Mouse (Mus musculus): ENCODE data around the gene Folr1. TPM values are rescaled to one million over a fixed set of nuclear protein-coding genes. Genes with fewer than 3 reads are reported as not detected.

The Folr1 gene
- total RNA-seq, 2 experiments from 2014 or later = 4.9 TPM; not detected in 1

DNA sequence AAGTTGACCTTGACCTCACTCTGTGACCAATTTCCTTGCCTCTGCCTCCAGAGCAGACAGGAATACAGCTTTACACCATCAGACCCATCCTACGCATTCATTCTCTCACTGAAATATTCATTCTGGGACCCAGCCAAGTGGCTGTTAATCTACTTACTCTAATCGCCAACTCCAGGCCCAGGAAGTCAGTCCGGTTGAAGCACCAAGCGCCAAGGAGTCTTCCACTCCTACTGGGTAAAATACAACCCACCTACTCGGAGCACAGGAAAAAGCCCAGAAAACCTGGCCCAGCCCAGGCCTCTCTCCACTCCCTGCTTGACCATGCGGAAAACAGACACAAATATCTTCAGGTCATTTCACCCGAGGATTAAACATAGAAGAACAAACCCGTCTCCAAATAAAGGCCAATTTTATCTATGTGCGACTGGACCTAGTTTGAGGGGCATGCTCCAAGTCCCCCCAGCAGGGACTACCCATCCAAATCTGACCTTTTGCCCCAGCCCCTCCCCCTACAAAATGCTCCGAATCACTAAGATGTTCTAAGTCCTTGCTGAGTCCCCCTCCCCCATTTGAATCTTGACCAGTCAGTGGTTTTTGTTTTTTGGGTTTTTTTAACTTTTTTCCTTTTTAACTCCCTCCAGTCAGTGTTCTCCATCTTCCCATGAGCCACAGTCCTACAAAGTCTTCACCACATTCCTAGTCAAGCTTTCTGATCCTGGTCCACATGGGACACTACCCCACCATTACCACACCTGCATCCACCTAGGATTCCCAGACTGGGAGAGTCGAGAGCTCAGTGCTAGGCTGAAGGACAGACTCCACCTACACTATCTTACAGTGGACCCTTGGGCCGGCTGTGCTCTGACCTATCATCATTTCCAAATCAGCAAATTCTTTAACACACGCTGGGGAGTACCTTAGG, 2.1 kb downstream of the Folr1 start:
- no peak for DNase-seq

DNA sequence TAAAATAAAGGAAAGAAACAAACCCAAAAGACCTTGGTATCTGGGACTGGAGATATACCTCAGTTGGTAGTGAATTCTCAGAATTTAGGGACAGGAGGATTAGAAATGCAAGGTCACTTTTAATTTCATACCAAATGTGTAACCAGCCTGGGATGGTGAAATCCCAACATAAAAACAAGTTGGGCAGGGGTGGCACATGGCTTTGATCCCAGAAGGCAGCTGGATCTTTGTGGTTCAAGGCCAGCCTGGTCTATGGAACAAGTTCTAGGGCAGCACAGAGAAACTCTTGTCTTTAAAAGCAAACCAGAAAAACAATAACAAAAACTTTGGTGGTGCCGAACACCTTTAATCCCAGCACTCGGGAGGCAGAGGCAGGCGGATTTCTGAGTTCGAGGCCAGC, 3.1 kb downstream of the Folr1 start:
- peak in 1 of 2 experiments; percentile 21 for DNase-seq

DNA sequence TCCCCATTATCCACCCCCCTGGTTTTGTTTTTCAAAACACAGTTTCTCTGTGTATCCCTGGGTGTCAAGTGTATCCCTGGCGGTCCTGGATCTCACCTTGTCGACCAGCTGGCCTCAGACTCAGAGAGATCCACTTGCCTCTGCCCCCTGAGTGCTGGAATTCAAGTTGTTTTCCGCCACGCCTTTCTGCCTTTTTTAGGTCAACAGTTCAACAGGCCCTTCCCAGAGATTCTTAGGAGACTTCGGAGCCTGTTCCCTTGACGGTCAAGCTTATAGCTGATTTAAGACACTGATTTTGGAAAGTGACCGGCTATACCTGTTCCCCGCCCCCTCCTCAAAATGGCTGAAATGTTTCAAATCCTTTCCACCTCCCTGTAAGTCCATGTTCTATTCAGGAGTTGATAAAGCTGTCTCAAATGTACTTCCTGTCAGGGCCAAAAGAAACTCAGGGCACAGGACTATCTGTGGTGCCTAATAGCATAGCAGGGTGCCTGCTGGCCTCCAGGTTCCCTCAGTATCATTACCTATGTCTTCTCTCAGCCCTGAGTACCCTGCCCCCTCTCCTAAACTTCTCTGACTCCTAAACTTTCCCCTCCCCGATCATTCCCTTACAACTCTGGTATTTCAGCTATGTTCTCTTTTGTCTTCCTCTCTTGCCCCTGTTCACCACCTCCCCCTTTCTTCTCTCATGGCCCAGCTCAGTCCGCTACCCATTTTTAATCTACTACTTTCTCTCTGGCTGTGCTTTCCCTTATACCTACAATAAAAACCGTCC, 3.9 kb downstream of the Folr1 start:
- no peak for DNase-seq

DNA sequence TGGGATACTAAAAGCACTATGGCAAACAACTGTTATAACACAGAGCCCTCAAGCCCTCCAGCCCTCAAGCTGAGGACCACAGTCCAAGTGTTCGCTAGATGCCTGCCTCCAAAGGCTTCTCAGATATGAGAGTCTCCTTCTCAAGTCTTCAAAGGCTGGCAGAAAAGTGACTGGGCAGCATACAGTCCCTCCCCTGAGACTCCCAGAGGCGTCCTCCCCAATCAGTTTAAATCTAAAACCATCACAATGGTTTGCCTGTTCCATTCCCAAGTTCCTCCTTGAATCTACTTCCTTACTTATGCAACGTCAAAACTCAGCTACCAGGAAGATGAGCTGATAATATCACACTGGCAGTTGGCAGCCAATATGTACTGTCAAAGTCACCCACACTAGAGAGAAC, 7.2 kb downstream of the Folr1 start, which contains the start of gene Anapc15:
Gene Anapc15, plus strand, starts transcription at position 301 of the 400 bp plus-strand sequence.
- no peak for DNase-seq

DNA sequence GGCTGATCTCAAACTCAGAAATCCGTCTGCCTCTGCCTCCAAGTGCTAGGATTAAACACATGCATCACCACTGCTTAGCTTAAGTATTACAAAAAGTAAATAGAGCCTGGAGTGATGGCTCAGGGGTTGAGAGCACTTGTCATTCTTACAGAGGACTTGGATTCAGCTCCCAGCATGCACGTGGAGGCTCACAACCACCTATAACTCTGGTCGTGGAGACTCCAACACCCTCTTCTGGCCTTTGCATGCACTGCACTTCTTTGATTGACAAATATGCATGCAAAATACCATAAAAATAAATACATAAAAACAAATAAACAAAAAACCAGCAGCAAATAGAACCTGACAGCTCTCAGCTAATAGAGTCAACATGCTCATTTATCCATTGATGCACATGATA, 8.3 kb downstream of the Folr1 start:
- no peak for DNase-seq

DNA sequence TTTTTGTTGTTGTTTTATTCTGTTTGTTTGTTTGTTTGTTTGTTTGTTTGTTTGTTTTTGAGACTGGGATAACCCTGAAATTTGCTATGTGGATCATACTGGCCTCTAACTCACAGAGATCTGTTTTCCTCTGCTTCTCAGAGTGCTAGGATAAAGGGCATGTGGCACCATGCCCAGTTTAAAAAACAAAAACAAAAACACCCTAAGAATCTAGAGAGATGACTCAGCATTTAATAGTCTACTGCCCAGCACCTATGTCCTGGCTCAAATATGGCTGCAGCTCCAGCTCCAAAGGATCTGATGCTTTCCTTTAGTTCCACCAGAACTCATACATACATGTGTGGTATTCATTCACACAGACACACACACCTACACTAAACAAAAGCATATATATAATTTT, 9.6 kb downstream of the Folr1 start:
- DNase-seq = peak in 1 of 2 experiments; percentile 19

DNA sequence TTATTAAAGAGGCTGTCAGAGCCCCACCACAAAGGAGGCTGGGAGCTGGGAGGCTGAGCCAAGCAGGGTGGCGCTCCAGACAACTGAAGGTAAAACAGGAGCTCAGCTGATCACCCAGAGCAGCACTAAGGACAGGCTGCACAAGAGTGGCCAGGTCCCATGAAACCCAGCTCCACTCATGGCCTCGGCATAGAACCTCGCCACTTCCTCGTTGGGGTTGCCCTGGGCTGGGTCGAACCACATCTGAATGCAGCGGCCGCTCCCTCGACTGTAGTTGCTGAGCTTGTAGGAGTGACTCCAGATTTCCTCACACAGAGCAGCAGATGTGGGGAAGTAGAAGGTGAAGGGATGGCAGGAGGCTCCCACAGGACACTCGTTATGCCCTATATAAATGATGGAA, 12.2 kb downstream of the Folr1 start:
- DNase-seq = no peak

DNA sequence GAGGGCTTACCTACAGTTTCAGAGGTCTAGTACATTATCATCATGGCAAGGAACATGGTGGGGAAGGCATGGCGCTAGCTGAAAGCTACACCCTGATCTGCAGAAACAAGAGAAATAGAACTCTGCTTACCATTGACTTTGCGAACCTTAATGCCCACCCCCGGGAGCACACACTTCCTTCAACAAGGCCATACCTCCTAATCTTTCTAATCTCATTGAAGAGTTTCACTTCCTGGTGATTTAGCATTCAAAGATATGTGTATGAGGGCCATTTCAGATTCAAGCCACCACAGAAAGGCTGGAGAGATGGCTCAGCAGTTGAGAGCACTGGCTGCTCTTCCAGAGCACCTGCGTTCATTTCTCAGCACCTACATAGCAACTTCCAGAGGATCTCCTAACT, 13.5 kb downstream of the Folr1 start, which contains the start of gene Folr2:
Gene Folr2, minus strand, starts transcription at position 101 of the 400 bp plus-strand sequence.
- DNase-seq = no peak

DNA sequence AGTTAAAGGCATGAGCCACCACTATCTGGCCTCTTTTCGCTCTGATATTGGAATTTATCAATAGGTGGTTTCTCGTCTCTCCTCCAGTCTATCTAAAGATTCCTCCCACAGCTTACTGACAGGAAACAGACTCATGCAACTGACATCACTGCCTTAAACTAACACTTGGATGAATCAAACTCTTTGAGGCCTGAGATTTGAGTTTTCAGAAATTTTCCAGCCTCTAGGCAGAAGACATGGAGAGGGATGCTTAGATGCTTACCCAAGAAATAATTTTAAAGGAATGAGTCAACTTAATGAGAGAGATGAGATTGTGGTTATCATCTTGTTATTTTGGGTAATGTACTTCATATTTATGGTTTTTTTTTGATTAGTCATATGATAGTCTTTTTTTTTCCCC, 16.8 kb downstream of the Folr1 start:
- DNase-seq = no peak

DNA sequence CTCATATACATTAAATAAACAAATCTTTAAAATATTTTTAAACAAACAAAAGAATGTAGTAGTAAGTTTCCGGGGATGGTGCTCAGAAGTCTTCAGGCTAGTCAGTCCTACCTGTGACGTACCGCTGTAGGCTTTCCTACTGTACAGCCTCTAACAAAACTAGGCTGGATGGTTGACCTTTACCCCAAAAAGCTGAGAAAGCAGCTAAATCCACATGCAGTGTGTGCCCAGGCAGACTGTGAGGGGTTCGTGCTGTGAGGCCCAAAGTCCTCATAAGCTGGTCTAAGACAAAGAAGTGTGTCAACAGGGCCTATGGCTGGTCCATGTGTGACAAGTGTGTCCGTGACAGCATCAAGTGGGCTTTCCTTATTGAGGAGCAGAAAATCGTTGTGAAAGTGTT, 17.7 kb downstream of the Folr1 start:
- no peak for DNase-seq

DNA sequence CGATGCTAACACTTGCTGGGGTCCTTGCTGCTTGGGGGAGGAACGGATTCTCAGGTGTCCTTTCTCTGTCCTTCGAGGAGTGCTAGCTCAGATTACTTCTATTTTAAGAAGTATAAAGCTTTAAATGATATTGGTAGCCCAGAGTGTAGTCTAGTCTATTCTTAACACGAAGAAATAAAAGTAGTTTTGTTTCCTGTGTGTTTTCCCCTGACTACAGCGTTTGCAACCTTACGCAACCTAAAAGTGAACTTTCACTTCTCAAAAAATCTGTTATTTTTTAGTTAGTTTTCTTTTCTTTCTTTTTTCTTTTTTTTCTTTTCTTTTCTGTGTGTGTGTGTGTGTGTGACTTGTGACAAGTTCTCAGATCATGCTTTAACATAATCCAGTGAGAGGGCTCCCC, 18.9 kb downstream of the Folr1 start:
- DNase-seq = no peak

DNA sequence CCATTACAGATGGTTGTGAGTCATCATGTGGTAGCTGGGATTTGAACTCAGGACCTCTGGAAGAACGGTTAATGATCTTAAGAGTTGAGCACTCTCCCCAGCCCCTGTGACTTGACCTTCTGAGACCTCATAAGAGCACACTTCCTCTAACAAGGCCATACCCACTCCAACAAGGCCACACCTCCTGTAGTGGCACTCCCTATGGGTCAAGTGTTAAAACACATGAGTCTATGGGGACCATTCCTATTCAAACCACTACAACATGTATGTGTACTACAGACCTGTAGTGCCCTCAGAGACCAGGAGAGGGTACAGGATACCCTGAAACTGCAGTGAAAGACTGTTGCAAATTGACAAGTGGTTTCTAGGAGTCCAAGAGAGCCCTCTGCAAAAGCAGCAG, 22.7 kb downstream of the Folr1 start:
- DNase-seq = no peak

DNA sequence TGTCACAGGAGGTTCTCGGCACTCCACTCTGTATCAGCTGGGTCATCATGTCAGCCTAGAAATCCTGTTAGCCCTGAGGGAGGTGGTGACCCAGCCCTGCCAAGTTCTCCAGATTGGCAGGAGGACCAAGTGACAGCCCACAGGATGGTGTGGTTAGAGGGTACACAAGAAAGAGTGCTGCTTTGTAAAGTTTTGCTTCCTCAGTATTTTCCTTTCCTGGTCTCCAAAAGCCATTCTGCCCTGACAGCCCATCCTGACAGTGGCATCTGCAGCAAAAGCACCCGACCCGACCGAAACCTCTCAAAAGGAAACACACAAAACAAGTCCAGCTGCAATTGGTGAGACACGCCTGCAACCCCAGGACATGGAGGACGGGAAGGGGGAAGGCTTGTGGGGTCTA, 26.4 kb downstream of the Folr1 start:
- no peak for DNase-seq

DNA sequence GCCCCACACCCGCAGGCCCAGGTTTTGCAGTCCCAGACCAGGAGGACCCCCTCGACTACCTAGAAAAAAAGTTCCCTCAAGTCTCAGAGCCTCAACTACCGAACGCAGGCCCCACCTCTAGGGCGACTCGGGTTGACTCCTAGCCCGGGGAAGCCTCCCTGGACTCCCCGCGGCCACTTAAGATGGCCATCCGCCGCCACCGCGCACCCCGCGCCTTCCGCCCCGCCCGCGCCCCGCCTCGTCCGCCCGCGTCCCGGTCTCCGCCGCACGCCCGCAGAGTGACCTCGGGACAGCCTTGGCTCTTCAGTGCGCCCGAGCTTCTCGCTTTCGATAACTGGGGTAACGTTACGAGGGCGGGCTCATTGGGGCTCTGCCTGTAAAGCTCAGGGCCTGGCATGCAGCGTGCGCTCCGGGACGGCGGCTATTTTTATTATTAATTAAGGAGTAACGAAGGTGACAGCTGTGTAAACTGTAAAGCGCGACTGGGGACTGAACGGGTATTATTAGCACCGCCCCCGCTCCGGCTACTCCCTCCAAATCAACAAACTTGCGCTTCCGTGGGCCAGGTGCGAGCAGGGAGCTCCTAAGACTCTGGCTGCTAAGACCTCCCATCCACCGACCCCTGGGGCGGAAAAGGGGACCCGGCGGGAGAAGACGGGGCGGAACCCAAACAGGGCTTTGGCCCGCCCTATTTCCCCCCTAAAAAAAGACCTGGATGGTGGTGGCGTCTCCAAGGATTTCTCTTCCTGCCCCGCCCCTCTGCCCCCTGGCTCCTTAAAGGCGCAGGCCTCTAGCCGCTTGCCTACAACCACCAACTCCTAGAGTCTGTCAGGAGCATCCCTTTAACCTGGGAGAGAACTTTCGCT, 32.7 kb downstream of the Folr1 start, which contains the start of gene Inppl1:
Gene Inppl1, minus strand, starts transcription at position 624 of the 866 bp plus-strand sequence.
- peak; percentile 94 to 96 for DNase-seq

DNA sequence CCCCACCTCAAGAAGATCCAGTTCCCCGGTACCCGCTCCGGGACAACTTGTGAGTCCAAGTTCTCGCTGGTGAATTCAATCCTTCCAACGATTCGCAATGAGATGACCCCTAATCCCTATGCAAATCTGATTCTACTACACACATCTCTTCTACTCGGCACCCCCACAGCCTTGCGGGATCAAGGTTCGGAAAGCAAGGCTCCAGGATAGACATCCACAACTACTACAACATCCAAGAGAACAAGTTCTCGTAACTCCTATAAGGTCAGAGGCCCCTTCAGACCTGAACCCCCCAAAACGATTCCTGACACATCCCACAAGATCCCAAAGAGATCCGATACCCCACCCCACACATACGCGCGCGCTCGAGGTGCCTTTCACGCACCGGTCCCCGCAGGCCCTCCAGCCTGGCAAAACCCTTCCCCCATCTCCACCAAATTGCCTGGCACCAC, 33.4 kb downstream of the Folr1 start:
- DNase-seq = no peak

DNA sequence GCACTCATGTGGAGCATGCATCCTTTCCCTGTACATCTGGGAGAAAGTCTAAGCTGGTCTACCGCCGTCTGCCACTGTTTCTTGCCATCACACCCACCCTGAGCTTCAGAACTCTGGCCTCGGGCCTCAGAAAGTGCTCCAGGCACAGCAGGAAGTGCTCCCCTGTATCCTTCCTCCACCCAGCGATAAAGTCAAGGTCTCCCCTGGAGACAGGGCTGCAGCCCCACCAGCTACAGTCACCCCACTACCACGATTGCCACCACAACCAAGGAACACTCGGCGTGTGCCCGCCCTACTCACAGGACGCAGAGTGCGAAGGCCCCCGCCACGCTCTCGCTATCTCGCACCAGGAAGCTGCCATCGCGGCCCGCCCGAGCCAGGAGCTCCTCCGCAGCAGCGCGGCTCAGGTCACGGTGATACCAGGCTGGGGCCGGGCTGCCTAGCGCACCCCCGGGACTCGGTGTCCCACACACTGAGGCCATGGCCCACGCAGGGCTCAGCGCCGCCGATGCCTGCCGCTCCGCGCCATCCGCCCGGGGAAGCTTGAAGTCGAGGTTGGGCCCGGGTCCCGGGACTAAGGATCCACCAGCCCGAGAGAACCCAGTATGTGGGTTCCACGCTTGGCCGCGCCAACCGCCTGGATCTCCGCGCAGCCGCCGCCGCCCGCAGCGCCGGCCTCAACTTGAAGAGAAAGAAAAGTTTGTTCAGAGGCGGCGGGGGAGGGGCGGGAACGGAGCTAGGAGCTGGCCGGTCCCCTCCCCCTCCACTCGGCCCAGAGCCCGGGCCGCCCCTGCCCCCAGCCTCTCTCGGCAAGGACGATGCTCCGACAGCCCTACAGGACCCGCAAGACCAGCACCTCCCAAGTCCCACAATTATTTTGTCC, 34.1 kb downstream of the Folr1 start:
- peak; percentile 74 to 88 for DNase-seq

DNA sequence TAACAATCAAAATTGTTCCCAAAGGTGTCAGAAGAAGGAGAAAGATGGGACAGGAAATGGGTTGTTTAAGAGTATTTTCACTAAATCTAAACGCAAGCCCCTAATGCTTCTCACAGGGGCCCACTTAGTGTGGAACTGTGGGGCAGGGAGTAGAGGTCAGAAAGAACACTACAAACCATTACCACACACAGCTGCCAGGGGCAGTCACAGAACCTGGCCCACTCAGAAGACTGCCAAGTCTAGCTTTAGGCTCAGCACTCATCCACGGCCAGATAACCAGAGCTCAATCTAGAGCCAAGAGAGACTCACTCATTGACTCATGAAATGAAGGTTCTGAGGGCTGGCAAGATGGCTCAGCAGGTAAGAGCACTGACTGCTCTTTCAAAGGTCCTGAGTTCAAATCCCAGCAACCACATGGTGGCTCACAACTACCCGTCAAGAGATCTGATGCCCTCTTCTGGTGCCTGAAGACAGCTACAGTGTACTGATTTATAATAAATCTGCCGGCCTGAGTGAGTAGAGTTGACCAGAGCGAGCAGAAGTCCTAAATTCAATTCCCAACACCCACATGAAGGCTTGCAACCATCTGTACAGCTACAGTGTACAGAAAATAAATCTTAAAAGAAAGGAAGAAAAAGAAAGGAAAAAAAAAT, 35.0 kb downstream of the Folr1 start:
- DNase-seq = no peak

DNA sequence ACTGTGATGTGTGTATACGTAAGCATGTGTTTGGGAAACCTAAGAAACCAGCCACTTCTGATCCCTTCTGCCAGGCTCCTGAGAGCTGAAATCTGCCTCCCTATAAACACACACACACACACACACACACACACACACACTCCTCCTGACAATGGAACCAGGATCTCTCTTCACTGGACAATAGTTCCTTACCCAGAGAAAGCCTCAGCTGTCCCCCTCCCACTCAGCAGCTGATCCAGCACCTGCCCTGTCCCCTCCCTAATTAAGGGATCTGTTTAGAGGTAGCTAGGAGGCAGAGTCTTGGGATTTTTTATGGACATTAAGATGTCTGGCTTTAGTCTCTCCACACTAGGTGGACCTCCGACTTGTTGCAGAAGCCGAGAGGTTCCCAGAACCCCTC, 35.7 kb downstream of the Folr1 start:
- DNase-seq = no peak

DNA sequence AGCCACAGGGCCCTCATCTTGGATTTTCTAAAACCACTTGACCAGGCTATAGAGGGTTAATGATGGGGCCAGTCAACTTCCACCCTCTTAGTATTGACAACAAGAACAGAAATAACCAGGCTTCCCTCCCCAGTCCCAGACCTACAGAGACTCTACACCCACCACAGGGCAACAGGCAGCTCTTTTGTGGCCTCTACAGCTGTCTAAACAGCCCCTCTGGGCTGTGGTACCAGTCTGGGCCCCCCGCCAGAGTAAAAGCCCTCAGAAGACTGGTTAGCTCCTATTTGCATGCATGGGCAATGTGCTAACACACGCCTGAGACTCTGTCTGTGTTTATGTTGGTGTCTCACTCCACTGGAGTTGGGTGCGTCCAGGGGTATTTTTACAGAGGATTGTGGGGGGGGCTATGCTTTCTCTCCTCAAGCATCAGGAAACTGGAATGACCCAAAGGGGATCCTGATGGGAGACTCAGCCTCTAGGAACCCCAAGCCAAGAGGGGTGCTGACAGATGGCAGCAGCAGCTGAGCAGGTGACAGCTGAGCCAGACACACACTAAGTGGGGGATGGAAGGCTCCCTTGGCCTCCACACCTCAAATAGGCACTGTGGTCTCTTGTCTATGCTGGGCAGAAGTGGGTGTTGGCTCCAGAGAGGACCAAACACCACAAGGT, 36.5 kb downstream of the Folr1 start:
- DNase-seq = no peak

DNA sequence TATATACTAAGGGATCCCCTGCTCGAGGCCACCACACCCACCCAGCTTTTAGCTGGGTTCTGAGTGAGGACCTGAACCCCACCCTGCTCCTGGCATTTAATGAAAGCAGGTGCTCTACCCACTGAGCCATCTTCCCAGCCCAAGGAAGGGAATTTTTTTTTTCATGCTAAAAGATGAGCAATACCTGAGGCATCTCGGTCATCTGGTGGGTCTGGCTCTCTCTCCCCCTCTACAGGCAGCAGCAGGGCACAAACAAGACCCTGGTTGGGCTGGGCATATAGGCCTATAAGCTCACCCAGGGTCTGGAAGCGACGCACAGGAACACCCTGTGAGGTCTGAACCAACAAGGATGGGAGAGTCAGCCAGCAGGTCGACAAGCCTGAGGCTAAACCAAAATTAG, 37.2 kb downstream of the Folr1 start:
- no peak for DNase-seq

Data from adrenal gland, postnatal 36 days (tissue).